Mouse (Mus musculus): Measurements from ENCODE around the gene Ttpal. TPM values are rescaled to one million over a fixed set of nuclear protein-coding genes. Genes with fewer than 3 reads are reported as not detected.
"Not testable (repeated sequence)": the region's sequence is repeated elsewhere in the genome, so short reads cannot be mapped to it uniquely, and the experiment has no call there.

Gene Ttpal
- polyA plus RNA-seq, 1 experiment from 2014 or later: 40.2 TPM

DNA sequence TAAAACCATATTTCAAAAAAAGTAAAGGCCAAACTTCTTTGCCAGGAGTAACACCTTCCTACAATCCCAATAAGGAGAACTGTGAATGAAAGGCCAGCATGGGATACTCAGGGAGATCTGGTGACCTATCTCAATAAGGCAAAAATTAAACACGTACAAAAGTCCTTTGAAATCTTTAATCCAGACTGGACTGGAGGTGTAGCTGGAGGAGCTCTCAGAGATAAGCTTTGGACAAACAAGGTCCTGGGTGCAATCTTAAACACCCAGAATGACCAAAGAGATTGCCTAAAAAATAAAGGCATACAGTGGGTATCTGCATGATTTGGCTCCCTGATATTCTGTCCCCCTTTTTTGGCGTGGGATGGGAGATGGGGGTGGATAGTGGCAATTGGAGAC lies 41.5 kb downstream of the Ttpal start:
- ATAC-seq (ENCODE audit: low FRiP score): no peak
- Histone ChIP-seq H3K27ac (ENCODE audit: low read depth, low read length) (no peak overlapping the region), H3K4me2 (replicated peaks; ENCODE audit: low read depth, low read length) (peak overlapping the region; percentile 56), H3K4me3 (ENCODE audit: low read depth, low read length) (peak overlapping the region; percentile 79), H3K4me1 (replicated peaks; ENCODE audit: control insufficient read depth, insufficient read depth, low read length) (no peaks in the 10 kb centered on the region; the same call in 1 of the 2 replicates), H3K27me3 (ENCODE audit: control insufficient read depth, insufficient read depth, low read length) (no peaks in the 10 kb centered on the region), H3K9ac (ENCODE audit: low read depth, low read length) (peak overlapping the region; percentile 82), H3K36me3 (ENCODE audit: control insufficient read depth, insufficient read depth, low read length) (no peaks in the 10 kb centered on the region), H3K9me3 (ENCODE audit: control insufficient read depth, low read length) (no peaks in the 10 kb centered on the region)
- WGBS: 77% methylated on average over 2 of the region's 2 CpGs
- DNase-seq (ENCODE audit: low spot score): no peak

DNA sequence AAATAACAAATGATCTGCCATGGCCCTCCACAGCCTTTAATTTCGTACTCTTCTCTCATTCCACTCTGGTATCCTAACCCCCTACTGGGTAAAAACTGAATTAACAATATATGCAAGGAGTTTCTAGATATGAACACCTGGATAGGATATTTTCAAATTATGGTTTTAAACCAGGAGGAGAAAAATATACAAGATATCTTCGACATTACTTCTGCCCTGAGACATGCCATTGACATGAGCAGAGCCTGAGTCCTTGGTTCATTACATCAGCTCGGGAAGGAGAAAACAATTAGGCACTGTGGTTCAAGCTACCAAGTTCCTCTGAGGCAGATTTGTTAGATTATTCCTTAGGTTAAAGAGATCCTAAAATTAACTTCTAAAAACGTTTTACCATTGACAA lies 41.9 kb downstream of the Ttpal start:
- Histone ChIP-seq H3K27me3 (ENCODE audit: control insufficient read depth, insufficient read depth, low read length) (no peaks in the 10 kb centered on the region), H3K4me1 (replicated peaks; ENCODE audit: control insufficient read depth, insufficient read depth, low read length) (no peaks in the 10 kb centered on the region; the same call in 1 of the 2 replicates), H3K9ac (ENCODE audit: low read depth, low read length) (peak overlapping the region; percentile 82), H3K36me3 (ENCODE audit: control insufficient read depth, insufficient read depth, low read length) (no peaks in the 10 kb centered on the region), H3K4me2 (replicated peaks; ENCODE audit: low read depth, low read length) (peak overlapping the region; percentile 56), H3K27ac (ENCODE audit: low read depth, low read length) (peak overlapping the region; percentile 94), H3K9me3 (ENCODE audit: control insufficient read depth, low read length) (no peaks in the 10 kb centered on the region), H3K4me3 (ENCODE audit: low read depth, low read length) (peak overlapping the region; percentile 79)
- DNase-seq (ENCODE audit: low spot score): no peak
- no peak for ATAC-seq (ENCODE audit: low FRiP score)
- WGBS: 11% methylated on average over 4 of the region's 4 CpGs

DNA sequence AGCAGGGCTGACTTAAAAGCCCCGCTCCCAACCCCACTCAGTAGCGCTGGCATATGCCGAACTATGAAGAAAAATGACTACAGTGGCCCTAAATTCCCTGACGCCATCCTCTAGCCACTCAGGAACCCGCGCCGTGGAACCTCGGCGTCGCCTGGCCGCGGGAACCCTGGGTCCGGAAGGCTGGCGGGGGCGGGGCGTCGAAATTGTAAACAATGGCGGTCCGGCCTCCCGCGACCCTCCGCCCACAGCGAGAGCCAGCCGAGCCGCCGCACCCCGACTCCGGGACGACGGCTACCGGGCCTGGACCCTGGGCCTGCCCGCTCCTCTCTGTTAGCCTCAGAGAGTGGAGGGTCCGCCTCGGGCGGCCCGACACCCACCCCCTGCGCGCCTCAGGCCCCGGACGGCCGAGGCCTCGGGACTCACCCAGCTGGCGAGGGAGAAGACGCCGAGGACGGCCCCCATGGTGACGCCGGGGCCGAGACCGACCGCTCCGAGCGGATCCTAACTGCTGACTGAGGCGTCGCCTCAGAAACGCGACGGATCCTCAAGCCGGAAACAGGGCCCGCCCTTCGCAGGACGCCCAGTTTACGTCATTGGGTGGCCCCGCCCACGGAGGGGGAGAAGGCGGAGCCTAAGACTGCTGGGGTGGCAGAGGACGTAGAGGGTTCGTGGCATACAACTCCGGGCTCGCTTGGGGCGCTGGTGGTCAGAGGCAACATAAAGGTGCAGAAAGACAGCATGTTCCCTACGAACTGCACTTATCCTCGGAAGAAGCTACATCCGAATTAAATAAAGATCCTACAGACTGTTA lies 42.7 kb downstream of the Ttpal start, which contains the start of gene Serinc3:
TSS of gene Serinc3 (minus strand) at position 557 of the 811 bp plus-strand sequence.
- H3K27me3 ChIP-seq (ENCODE audit: control insufficient read depth, insufficient read depth, low read length): no peaks in the 10 kb centered on the region

DNA sequence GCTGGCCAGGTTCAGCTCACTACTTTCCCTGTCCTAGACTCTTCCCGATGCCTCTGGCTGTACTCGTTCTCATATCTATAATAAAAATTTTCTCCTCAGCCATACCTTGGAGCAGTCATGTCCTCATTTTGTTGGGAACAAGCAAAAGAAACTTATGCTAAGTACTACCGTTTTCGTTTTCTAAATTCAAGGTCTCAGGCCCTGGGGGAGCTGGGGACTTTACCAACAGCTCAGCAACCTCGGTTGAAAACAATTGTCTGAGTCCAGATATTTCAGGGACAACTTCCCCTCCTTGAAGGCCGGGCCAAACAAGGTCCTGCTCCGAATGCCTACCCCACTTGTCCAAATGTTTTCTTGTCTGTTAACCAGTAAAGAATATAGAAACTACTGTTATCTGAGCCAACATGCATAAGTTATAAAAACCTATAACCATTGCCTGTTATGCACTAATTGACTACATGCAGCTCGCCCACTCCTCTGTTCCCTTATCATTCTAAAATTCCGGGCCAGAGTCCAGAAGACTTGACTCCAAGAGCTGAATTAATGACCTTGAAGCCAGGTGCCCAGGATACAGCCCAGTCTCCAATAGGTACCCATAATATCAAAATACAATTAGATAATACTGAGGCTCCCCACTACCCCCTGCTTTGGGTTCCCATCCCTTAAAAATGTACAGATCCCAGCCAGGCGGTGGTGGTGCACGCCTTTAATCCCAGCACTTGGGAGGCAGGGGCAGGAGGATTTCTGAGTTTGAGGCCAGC lies 43.8 kb downstream of the Ttpal start:
- Histone ChIP-seq H3K4me2 (replicated peaks; ENCODE audit: low read depth, low read length) (no peak overlapping the region), H3K27ac (ENCODE audit: low read depth, low read length) (0 out of 2 replicates have a peak overlapping the region, but pooled peaks have one; percentile 4), H3K9ac (ENCODE audit: low read depth, low read length) (peak overlapping the region; percentile 20; the same call in 1 of the 2 replicates), H3K9me3 (ENCODE audit: control insufficient read depth, low read length) (peaks cover 6% of the 10 kb centered on the region), H3K4me1 (replicated peaks; ENCODE audit: control insufficient read depth, insufficient read depth, low read length) (no peaks in the 10 kb centered on the region; the same call in 1 of the 2 replicates), H3K4me3 (ENCODE audit: low read depth, low read length) (no peak overlapping the region), H3K36me3 (ENCODE audit: control insufficient read depth, insufficient read depth, low read length) (no peaks in the 10 kb centered on the region), H3K27me3 (ENCODE audit: control insufficient read depth, insufficient read depth, low read length) (no peaks in the 10 kb centered on the region)
- 75% methylated on average over 11 of the region's 11 CpGs for WGBS
- ATAC-seq (ENCODE audit: low FRiP score): no peak
- no peak for DNase-seq (ENCODE audit: low spot score)

More for the DNA sequence above, 42.7 kb downstream of the Ttpal start, which contains the start of gene Serinc3:
- Histone ChIP-seq H3K36me3 (ENCODE audit: control insufficient read depth, insufficient read depth, low read length) (no peaks in the 10 kb centered on the region), H3K4me2 (replicated peaks; ENCODE audit: low read depth, low read length) (peak within 1 kb of the TSS; percentile 56), H3K4me1 (replicated peaks; ENCODE audit: control insufficient read depth, insufficient read depth, low read length) (no peaks in the 10 kb centered on the region; the same call in 1 of the 2 replicates), H3K9ac (ENCODE audit: low read depth, low read length) (peak within 1 kb of the TSS; percentile 82), H3K27ac (ENCODE audit: low read depth, low read length) (peak within 1 kb of the TSS; percentile 94), H3K9me3 (ENCODE audit: control insufficient read depth, low read length) (no peaks in the 10 kb centered on the region), H3K4me3 (ENCODE audit: low read depth, low read length) (peak within 1 kb of the TSS; percentile 79)
- DNase-seq (ENCODE audit: low spot score) (peak; percentile 100), ATAC-seq (ENCODE audit: low FRiP score) (peak; percentile 97)
- under 1% methylated on average over 71 of the region's 74 CpGs for WGBS

DNA sequence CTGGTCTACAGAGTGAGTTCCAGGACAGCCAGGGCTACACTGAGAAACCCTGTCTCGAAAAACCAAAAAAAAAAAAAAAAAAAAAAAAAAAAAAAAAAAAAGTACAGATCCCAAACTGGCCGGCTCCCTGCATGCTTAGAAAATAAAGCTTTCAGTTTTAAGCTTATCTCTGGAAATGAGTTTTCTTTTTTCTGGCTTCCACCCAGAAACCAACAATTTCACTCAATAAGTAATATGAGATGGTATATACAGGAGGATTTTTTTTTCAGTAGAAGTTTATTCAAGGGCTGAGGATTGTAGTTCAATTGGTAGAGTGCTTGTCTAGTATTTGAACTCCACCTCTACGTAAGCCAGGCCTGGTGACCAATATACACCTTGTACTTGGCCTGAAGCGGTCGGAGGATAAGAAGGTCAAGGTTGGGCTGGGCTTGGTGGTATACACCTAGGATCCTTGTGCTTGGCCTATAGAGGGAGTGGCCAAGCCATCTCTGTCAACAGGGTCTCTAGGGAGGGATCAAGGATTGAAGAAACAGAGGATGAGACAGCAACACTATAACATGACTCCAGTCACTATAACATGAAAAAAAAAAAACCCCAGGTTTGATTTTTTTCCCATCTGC lies 44.5 kb downstream of the Ttpal start:
- no peak overlapping the region for H3K9ac ChIP-seq (ENCODE audit: low read depth, low read length)
- no peak for DNase-seq (ENCODE audit: low spot score)
- 92% methylated on average over 5 of the region's 5 CpGs for WGBS
- no peaks in the 10 kb centered on the region for H3K27me3 ChIP-seq (ENCODE audit: control insufficient read depth, insufficient read depth, low read length)
- peaks cover 6% of the 10 kb centered on the region for H3K9me3 ChIP-seq (ENCODE audit: control insufficient read depth, low read length)
- H3K27ac ChIP-seq (ENCODE audit: low read depth, low read length): no peak overlapping the region
- H3K4me1 ChIP-seq (replicated peaks; ENCODE audit: control insufficient read depth, insufficient read depth, low read length): no peaks in the 10 kb centered on the region; the same call in 1 of the 2 replicates
- H3K4me3 ChIP-seq (ENCODE audit: low read depth, low read length): no peak overlapping the region
- no peak for ATAC-seq (ENCODE audit: low FRiP score)
- no peaks in the 10 kb centered on the region for H3K36me3 ChIP-seq (ENCODE audit: control insufficient read depth, insufficient read depth, low read length)
- H3K4me2 ChIP-seq (replicated peaks; ENCODE audit: low read depth, low read length): no peak overlapping the region

DNA sequence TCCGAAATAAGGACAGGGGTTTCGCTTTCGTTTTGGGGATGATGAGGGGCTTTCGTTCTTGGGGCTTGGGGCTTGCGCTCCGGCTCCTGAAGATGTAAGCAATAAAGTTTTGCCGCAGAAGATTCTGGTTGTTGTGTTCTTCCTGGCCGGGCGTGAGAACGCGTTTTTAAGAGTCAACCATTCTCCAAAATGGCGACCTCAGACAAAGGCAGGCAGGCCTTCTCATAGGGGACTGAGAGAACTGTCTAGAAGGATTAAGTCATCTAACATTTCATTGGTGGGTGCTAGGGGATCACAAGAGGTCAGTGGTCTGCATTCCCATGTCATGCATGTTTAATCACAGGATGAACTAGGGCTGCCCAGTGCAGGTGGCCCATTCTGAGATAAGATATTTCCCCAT lies 53.6 kb downstream of the Ttpal start:
- H3K4me1 ChIP-seq (replicated peaks; ENCODE audit: control insufficient read depth, insufficient read depth, low read length); H3K27ac ChIP-seq (ENCODE audit: low read depth, low read length); H3K9ac ChIP-seq (ENCODE audit: low read depth, low read length); H3K4me2 ChIP-seq (replicated peaks; ENCODE audit: low read depth, low read length); H3K36me3 ChIP-seq (ENCODE audit: control insufficient read depth, insufficient read depth, low read length); H3K4me3 ChIP-seq (ENCODE audit: low read depth, low read length); H3K9me3 ChIP-seq (ENCODE audit: control insufficient read depth, low read length); H3K27me3 ChIP-seq (ENCODE audit: control insufficient read depth, insufficient read depth, low read length); DNase-seq (ENCODE audit: low spot score); ATAC-seq (ENCODE audit: low FRiP score): not testable (repeated sequence)
- 97% methylated on average over 6 of the region's 12 CpGs for WGBS

DNA sequence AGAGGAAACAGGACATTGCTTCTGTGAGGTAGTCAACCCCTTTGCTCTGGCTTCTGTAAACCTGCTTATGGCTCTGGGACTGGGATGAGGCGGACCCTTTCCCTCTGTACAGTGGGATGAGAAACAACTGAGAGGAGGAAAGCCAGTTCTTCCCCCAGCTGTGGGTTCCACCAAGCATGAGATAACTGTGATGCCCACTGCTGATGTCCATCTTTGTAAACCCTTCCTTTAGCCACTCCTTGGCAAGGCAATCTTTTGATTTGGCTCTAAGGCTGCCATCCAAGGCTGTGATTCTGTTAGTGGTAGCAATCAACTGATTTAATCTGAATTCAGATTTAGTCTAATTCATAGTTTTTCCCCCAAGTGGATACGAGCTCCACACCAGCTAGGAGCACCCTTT lies 55.4 kb downstream of the Ttpal start:
- no peaks in the 10 kb centered on the region for H3K27me3 ChIP-seq (ENCODE audit: control insufficient read depth, insufficient read depth, low read length)
- H3K4me3 ChIP-seq (ENCODE audit: low read depth, low read length): no peak overlapping the region
- peaks cover 2% of the 10 kb centered on the region; the same call in 1 of the 2 replicates for H3K4me1 ChIP-seq (replicated peaks; ENCODE audit: control insufficient read depth, insufficient read depth, low read length)
- no peak for DNase-seq (ENCODE audit: low spot score)
- H3K27ac ChIP-seq (ENCODE audit: low read depth, low read length): no peak overlapping the region
- no peak for ATAC-seq (ENCODE audit: low FRiP score)
- H3K36me3 ChIP-seq (ENCODE audit: control insufficient read depth, insufficient read depth, low read length): no peaks in the 10 kb centered on the region
- no peak overlapping the region for H3K9ac ChIP-seq (ENCODE audit: low read depth, low read length)
- no peaks in the 10 kb centered on the region for H3K9me3 ChIP-seq (ENCODE audit: control insufficient read depth, low read length)
- WGBS: 85% methylated on average over 2 of the region's 2 CpGs
- no peak overlapping the region for H3K4me2 ChIP-seq (replicated peaks; ENCODE audit: low read depth, low read length)

Data from hindbrain, embryonic 11.5 days (tissue).